Mouse (Mus musculus) MEL (cell line): Measurements from ENCODE around the gene Grk3.

ENCODE experiments used
- BHLHE40 ChIP-seq: IDR thresholded peaks from 2 replicates; pipeline ENCODE4 v1.6.1; 2012; ENCODE audit warnings: low read depth, mild to moderate bottlenecking, inconsistent platforms, low read length, improper control_type of control experiment, borderline replicate concordance
- CHD2 ChIP-seq: IDR thresholded peaks from 2 replicates; pipeline ENCODE4 v1.6.1; 2011; ENCODE audit warnings: low read length, improper control_type of control experiment
- CTCF ChIP-seq, 3 experiments: IDR thresholded peaks in 2 of 3; conservative IDR thresholded peaks in 1 of 3; 2 replicates each; pipeline ENCODE4 v1.5.1; 2011 to 2012; ENCODE audit warnings: low read length in 3 of 3, low read depth in 2 of 3, mild to moderate bottlenecking in 2 of 3, improper control_type of control experiment in 1 of 3, inconsistent platforms in 1 of 3, mixed read lengths in 1 of 3, moderate library complexity in 1 of 3; ENCODE audit not compliant: control insufficient read depth in 1 of 3, insufficient read depth in 1 of 3, poor library complexity in 1 of 3, severe bottlenecking in 1 of 3
- ELF1 ChIP-seq: IDR thresholded peaks from 2 replicates; pipeline ENCODE4 v1.6.1; 2014; ENCODE audit warnings: low read depth, mild to moderate bottlenecking, inconsistent platforms, low read length, improper control_type of control experiment, moderate library complexity
- EP300 ChIP-seq, 2 experiments: IDR thresholded peaks; 2 replicates each; pipeline ENCODE4 v1.6.1; 2011; ENCODE audit warnings: improper control_type of control experiment in 2 of 2, low read length in 2 of 2, low read depth in 1 of 2, mild to moderate bottlenecking in 1 of 2
- JUND ChIP-seq: IDR thresholded peaks from 2 replicates; pipeline ENCODE4 v1.6.1; 2011; ENCODE audit warnings: low read depth, mild to moderate bottlenecking, improper control_type of control experiment, low read length
- KAT2A ChIP-seq: conservative IDR thresholded peaks from 2 replicates; pipeline ENCODE4 v1.6.1; 2012; ENCODE audit warnings: low read depth, low read length, improper control_type of control experiment, inconsistent platforms
- MAFK ChIP-seq: IDR thresholded peaks from 2 replicates; pipeline ENCODE4 v1.6.1; 2011; ENCODE audit warnings: low read depth, mild to moderate bottlenecking, low read length, improper control_type of control experiment, borderline replicate concordance
- POLR2A ChIP-seq, 2 experiments: IDR thresholded peaks; 2 replicates each; pipeline ENCODE4 v1.6.1; 2011 to 2012; ENCODE audit warnings: low read length in 2 of 2, mild to moderate bottlenecking in 2 of 2, control low read depth in 1 of 2, improper control_type of control experiment in 1 of 2, low read depth in 1 of 2, moderate library complexity in 1 of 2; ENCODE audit not compliant: control insufficient read depth in 1 of 2, insufficient read depth in 1 of 2, poor library complexity in 1 of 2
- POLR2AphosphoS2 ChIP-seq: IDR thresholded peaks from 2 replicates; pipeline ENCODE4 v1.6.1; 2011; ENCODE audit warnings: low read length, improper control_type of control experiment
- RAD21 ChIP-seq: IDR thresholded peaks from 2 replicates; pipeline ENCODE4 v1.6.1; 2011; ENCODE audit warnings: mild to moderate bottlenecking, low read depth, low read length, improper control_type of control experiment
- TCF12 ChIP-seq: IDR thresholded peaks from 2 replicates; pipeline ENCODE4 v1.6.1; 2014; ENCODE audit warnings: low read depth, mild to moderate bottlenecking, inconsistent platforms, low read length, improper control_type of control experiment, moderate library complexity
- ZC3H11A ChIP-seq: IDR thresholded peaks from 2 replicates; pipeline ENCODE4 v1.6.1; 2012; ENCODE audit warnings: low read depth, mild to moderate bottlenecking, inconsistent platforms, low read length, improper control_type of control experiment

DNA sequence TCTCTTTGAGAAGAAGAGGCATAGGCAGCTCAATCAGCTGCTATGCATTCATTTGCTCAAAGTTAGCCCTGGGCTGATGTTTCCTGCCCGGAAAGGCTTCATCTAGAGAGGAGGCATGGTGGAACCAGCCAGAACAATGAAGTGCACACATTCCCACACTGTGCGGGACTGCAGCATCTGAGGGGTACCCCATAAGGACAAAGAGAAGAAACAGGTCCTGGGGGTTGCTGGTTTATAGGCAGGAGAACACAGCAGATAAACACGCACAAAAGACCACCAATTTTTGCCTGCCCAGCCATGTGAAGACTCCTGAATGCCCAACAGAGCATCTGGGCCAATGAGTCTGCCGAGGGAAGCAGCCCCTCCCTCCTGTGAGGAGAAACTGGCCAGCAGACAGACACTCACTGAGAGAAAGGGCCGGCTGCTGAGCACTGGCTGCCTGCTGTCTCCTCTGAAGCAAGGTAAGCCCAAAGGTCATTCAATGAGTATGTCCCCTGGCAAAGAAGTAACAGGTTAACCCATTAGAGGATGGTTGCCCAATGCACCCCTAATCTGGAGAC is 12.7 kb downstream of the Grk3 start:
- TF ChIP-seq CTCF (IDR thresholded peaks at IDR 0.05 in 2 of 3, conservative IDR thresholded peaks at IDR 0.05 in 1 of 3; ENCODE audit: control insufficient read depth in 1 of 3, insufficient read depth in 1 of 3, low read depth in 2 of 3, low read length in 3 of 3, poor library complexity in 1 of 3, severe bottlenecking in 1 of 3), result no peak
- no peak for TF ChIP-seq BHLHE40
- TF ChIP-seq POLR2A (IDR thresholded peaks at IDR 0.05; ENCODE audit: control insufficient read depth in 1 of 2, insufficient read depth in 1 of 2, low read depth in 1 of 2, low read length in 2 of 2, poor library complexity in 1 of 2), result no peak
- no peak for TF ChIP-seq ZC3H11A
- no peak for TF ChIP-seq CHD2
- no peak for TF ChIP-seq JUND
- no peak for TF ChIP-seq TCF12
- TF ChIP-seq POLR2AphosphoS2, result no peak
- no peak for TF ChIP-seq ELF1
- no peak for TF ChIP-seq EP300 (IDR thresholded peaks at IDR 0.05; ENCODE audit: low read depth in 1 of 2, low read length in 2 of 2)
- TF ChIP-seq MAFK, result no peak
- no peak for TF ChIP-seq KAT2A
- no peak for TF ChIP-seq RAD21
